Mouse (Mus musculus) embryonic facial prominence, embryonic 13.5 days (tissue): ENCODE results near the gene Gm10226. TPM values are rescaled to one million over a fixed set of nuclear protein-coding genes. Genes with fewer than 3 reads are reported as not detected.
"Not testable (repeated sequence)": the region's sequence is repeated elsewhere in the genome, so short reads cannot be mapped to it uniquely, and the experiment has no call there.

ENCODE experiments used
- ATAC-seq: fragments of 200-750 bp; cut with Nextera tagmentation; 2 replicates; pipeline ENCODE4 v1.8.0; 2017; ENCODE audit warnings: low read depth; ENCODE audit not compliant: insufficient number of reproducible peaks, insufficient read depth, low FRiP score, low TSS enrichment
- H3K27ac ChIP-seq: fragments of 300-500 bp; sonication (generic); 2 replicates; pipeline ENCODE4 v1.5.1; 2015; ENCODE audit warnings: moderate library complexity, mild to moderate bottlenecking, inconsistent platforms
- H3K27me3 ChIP-seq: fragments of 300-500 bp; sonication (generic); 2 replicates; pipeline ENCODE4 v1.6.1; 2015; ENCODE audit warnings: mild to moderate bottlenecking, inconsistent platforms
- H3K36me3 ChIP-seq: fragments of 300-500 bp; sonication (generic); 2 replicates; pipeline ENCODE4 v1.6.1; 2015; ENCODE audit warnings: mild to moderate bottlenecking, inconsistent platforms
- H3K4me1 ChIP-seq: fragments of 300-500 bp; sonication (generic); 2 replicates; pipeline ENCODE4 v1.6.1; 2015; ENCODE audit warnings: inconsistent platforms
- H3K4me2 ChIP-seq: fragments of 300-500 bp; sonication (generic); 2 replicates; pipeline ENCODE4 v1.6.1; 2015; ENCODE audit warnings: moderate library complexity, mild to moderate bottlenecking, inconsistent platforms
- H3K4me3 ChIP-seq: fragments of 300-500 bp; sonication (generic); 2 replicates; pipeline ENCODE4 v1.5.1; 2015; ENCODE audit warnings: mild to moderate bottlenecking, inconsistent platforms
- H3K9ac ChIP-seq: fragments of 300-500 bp; sonication (generic); 2 replicates; pipeline ENCODE4 v1.6.1; 2015; ENCODE audit warnings: mild to moderate bottlenecking, inconsistent platforms
- H3K9me3 ChIP-seq: fragments of 300-500 bp; sonication (generic); 2 replicates; pipeline ENCODE4 v1.6.1; 2016; ENCODE audit warnings: inconsistent platforms
- WGBS: fragments of 180-500 bp; shearing (Covaris S2); methylation state at CpG from one replicate; pipeline ENCODE4 v1.1.7; 2015; ENCODE audit warnings: mixed read lengths; 5-methylcytosine and 5-hydroxymethylcytosine counted together
- polyA plus RNA-seq: library from polyadenylated mRNA; unstranded; fragments of >200 nt; fragmentation: Nextera tagmentation; extraction: Ambion mirVana; gene quantifications from 2 replicates; pipeline ENCODE4 v1.2.1, GENCODE M21; 2015

Gene Gm10226
- polyA plus RNA-seq, 1 experiment from 2014 or later: 5.8 TPM

DNA sequence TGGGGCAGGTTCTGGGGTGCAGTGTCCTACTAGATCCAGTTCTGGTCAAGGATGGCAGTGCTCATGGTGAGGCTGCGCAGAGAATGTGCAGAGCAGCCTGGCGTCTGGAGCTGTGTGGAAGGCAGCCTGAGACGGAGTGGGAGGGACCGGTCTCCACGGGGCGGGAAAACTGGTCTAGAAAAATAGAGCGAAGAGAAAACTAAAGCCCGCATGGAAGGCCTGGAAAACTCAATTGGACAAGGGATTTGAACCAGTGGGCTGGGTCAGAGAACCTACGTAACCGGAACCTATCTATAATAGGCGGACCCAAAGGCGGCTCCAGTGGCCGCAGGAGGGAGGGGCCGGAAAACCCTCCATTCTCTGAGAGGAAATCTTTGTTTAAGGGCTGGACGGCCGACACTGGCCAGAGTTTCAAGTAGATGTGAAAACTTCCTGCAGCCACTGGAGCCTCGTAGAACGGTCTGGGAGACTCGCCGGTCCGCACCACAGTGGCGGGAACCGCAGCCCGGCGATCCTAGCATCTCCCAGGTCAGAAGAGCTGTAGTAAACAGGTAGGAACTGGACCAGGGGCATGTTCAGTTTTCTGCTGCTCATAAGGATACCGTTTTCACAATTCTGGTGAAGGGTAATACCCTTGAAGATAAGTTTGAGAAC lies 15.8 kb downstream of the Gm10226 start, which contains the start of gene Zfp760:
Zfp760 (plus strand) TSS at position 399 of the 654 bp plus-strand sequence.
- Histone ChIP-seq H3K27ac (peak within 1 kb of the TSS; percentile 93), H3K27me3 (no peaks in the 10 kb centered on the region), H3K9me3 (no peaks in the 10 kb centered on the region), H3K4me1 (peaks cover 9% of the 10 kb centered on the region), H3K4me3 (peak within 1 kb of the TSS; percentile 74), H3K4me2 (peak within 1 kb of the TSS; percentile 59), H3K9ac (peak within 1 kb of the TSS; percentile 84), H3K36me3 (peaks cover 15% of the 10 kb centered on the region)
- peak; percentile 98 for ATAC-seq
- WGBS: 4% methylated on average over 26 of the region's 26 CpGs

- Histone ChIP-seq H3K36me3 (peaks cover 18% of the 10 kb centered on the region), H3K4me2 (peak overlapping the region; percentile 59), H3K27me3 (no peaks in the 10 kb centered on the region), H3K4me3 (peak overlapping the region; percentile 74), H3K27ac (no peak overlapping the region), H3K9me3 (no peaks in the 10 kb centered on the region), H3K9ac (peak overlapping the region; percentile 62), H3K4me1 (peaks cover 9% of the 10 kb centered on the region)
- ATAC-seq: no peak
- 30% methylated on average over 2 of the region's 2 CpGs for WGBS
Observed at GRCm38 (mm10) chr17:21708401-21708800, 16.7 kb downstream of the Gm10226 start.

- not testable (repeated sequence) for H3K9me3 ChIP-seq, H3K4me3 ChIP-seq, H3K36me3 ChIP-seq, H3K4me1 ChIP-seq, ATAC-seq, H3K9ac ChIP-seq, H3K27me3 ChIP-seq, H3K4me2 ChIP-seq, H3K27ac ChIP-seq
- WGBS: 95% methylated on average over 14 of the region's 22 CpGs
Observed at GRCm38 (mm10) chr17:21730495-21730894, 38.8 kb downstream of the Gm10226 start, which contains the start of gene Zfp229. TSS of gene Zfp229 (plus strand) at chr17:21730795.

GRCm38 (mm10) chr17:21733049-21733448 lies 41.4 kb downstream of the Gm10226 start:
- peaks cover 9% of the 10 kb centered on the region for H3K4me1 ChIP-seq
- peak overlapping the region; percentile 82; the same call in 1 of the 2 replicates for H3K27ac ChIP-seq
- H3K36me3 ChIP-seq: 0 out of 2 replicates have a peak, but pooled peaks cover 5% of the 10 kb centered on the region
- H3K4me3 ChIP-seq: peak overlapping the region; percentile 72
- 82% methylated on average over 4 of the region's 4 CpGs for WGBS
- no peaks in the 10 kb centered on the region for H3K27me3 ChIP-seq
- ATAC-seq: no peak
- no peaks in the 10 kb centered on the region for H3K9me3 ChIP-seq
- peak overlapping the region; percentile 81; the same call in 1 of the 2 replicates for H3K9ac ChIP-seq
- H3K4me2 ChIP-seq: peak overlapping the region; percentile 60

DNA sequence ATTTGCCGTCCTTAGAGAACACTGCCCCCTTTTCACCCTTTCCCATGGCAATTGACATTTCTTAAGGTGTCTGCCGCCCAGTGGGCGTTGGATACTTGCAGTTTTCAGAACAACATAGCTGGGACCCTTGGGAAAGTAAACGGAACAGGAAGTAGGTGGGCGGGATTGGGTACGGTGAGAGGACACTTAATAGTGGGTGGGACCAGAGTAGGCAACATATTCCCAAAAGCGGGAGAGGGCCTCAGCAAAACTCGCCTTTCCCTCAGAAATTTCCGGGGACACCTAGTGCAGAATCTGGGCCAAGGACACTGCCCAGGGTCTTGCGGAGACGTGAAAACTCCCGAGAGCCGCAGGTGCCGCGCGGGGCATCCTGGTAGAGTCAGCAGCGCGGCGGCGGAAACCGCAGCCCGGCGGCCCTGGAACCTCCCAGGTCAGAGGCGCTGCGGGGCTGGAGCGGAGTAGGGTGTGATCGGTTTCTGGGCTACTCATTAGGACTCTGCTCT lies 41.9 kb downstream of the Gm10226 start:
- H3K36me3 ChIP-seq: 0 out of 2 replicates have a peak, but pooled peaks cover 5% of the 10 kb centered on the region
- H3K9me3 ChIP-seq: no peaks in the 10 kb centered on the region
- no peaks in the 10 kb centered on the region for H3K27me3 ChIP-seq
- peak overlapping the region; percentile 72 for H3K4me3 ChIP-seq
- peaks cover 9% of the 10 kb centered on the region for H3K4me1 ChIP-seq
- WGBS: under 1% methylated on average over 27 of the region's 27 CpGs
- peak overlapping the region; percentile 60 for H3K4me2 ChIP-seq
- H3K9ac ChIP-seq: peak overlapping the region; percentile 81
- H3K27ac ChIP-seq: peak overlapping the region; percentile 82
- peak; percentile 89 for ATAC-seq

Other genes starting within 250 kb of the Gm10226 start
- gene Zfp51, start 241.5 kb upstream of the Gm10226 start, polyA plus RNA-seq: 15.0 and 16.3 TPM in 2 replicates
- 9.5 and 10.5 TPM in 2 replicates for gene Zfp53, start 202.9 kb upstream of the Gm10226 start, polyA plus RNA-seq
- 4.3 and 5.0 TPM in 2 replicates for gene Zfp52, start 156.3 kb upstream of the Gm10226 start, polyA plus RNA-seq
- 15.2 and 15.9 TPM in 2 replicates for gene Zfp948, start 124.9 kb upstream of the Gm10226 start, polyA plus RNA-seq
- gene Zfp983, start 41.2 kb upstream of the Gm10226 start, polyA plus RNA-seq: 6.1 and 7.2 TPM in 2 replicates
- 14.4 and 17.8 TPM in 2 replicates for gene Zfp760, start 15.9 kb downstream of the Gm10226 start, polyA plus RNA-seq
- gene Zfp229, start 38.9 kb downstream of the Gm10226 start, polyA plus RNA-seq: 7.0 and 8.5 TPM in 2 replicates
- 6.7 and 6.9 TPM in 2 replicates for gene Zfp820, start 153.9 kb downstream of the Gm10226 start, polyA plus RNA-seq
- gene Zfp995, start 218.1 kb downstream of the Gm10226 start, polyA plus RNA-seq: 8.0 and 8.8 TPM in 2 replicates